Mouse (Mus musculus): ENCODE data around the gene Pla2g15.

DNA sequence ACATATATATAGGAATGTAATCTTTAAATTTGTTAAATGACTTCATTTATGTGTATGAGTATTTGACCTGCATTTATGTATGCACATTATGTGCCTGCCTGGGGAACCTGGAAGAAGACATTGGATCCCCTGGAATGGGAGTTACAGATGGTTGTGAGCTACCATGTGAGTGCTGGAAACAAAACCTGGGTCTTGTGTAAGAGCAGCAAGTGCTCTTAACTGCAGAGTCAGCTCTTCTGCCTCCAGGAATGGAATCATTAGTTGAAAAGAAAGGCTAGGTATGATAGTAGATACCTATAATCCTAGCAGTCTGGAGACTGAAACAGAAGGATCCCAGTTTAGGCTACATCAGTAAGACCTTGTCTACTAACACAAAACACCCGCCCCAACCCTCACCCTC lies 24.1 kb upstream of the Pla2g15 start:
- no peak for TF ChIP-seq CTCF (conservative IDR thresholded peaks at IDR 0.05; ENCODE audit: insufficient read depth, insufficient read length, low read depth, low read length)
- no peak for TF ChIP-seq POLR2A (IDR thresholded peaks at IDR 0.05; ENCODE audit: low read depth, low read length)
